Mouse (Mus musculus): Measurements from ENCODE around the gene Vmn2r30. TPM values are rescaled to one million over a fixed set of nuclear protein-coding genes. Genes with fewer than 3 reads are reported as not detected.

Vmn2r30 gene
- polyA plus RNA-seq (2012; rRNA removed) = not detected in 2 replicates

GRCm38 (mm10) chr7:7337509-7337908 is at the start of gene Vmn2r30:
Vmn2r30 (minus strand) TSS chr7:7337609.

GRCm38 (mm10) chr7:7374431-7374830 is 37.0 kb upstream of the Vmn2r30 start, which contains the start of gene Gm45783:
Gm45783 (minus strand) TSS chr7:7374573.

GRCm38 (mm10) chr7:7277966-7278567 is 59.3 kb downstream of the Vmn2r30 start, which contains the start of gene Gm45844:
Gm45844 (minus strand) TSS chr7:7278289.

Other genes with a start within 250 kb of the Vmn2r30 start
- gene Zfp954, start 216.1 kb downstream of the Vmn2r30 start, polyA plus RNA-seq (2012; rRNA removed) = 2.5 and 4.6 TPM in 2 replicates
- 0.05 TPM in 2 replicates for gene Zfp773, start 200.9 kb downstream of the Vmn2r30 start, polyA plus RNA-seq (2012; rRNA removed)
- 0.09 and 0.13 TPM in 2 replicates for gene Zfp418, start 166.3 kb downstream of the Vmn2r30 start, polyA plus RNA-seq (2012; rRNA removed)
- 0.55 and 0.56 TPM in 2 replicates for gene Zfp772, start 127.6 kb downstream of the Vmn2r30 start, polyA plus RNA-seq (2012; rRNA removed)
- not detected in 2 replicates for gene Vmn2r29, start 90.3 kb downstream of the Vmn2r30 start, polyA plus RNA-seq (2012; rRNA removed)
- 0.11 and 0.38 TPM in 2 replicates for gene Gm45844, start 59.3 kb downstream of the Vmn2r30 start, polyA plus RNA-seq (2012; rRNA removed)
- gene Clcn4, start 36.8 kb downstream of the Vmn2r30 start, polyA plus RNA-seq (2012; rRNA removed) = 6.9 and 8.4 TPM in 2 replicates
- not detected in 2 replicates for gene Gm45783, start 37.0 kb upstream of the Vmn2r30 start, polyA plus RNA-seq (2012; rRNA removed)
- not detected in 2 replicates for gene Vmn2r31, start 62.1 kb upstream of the Vmn2r30 start, polyA plus RNA-seq (2012; rRNA removed)
- not detected in 2 replicates for gene Vmn2r32, start 142.4 kb upstream of the Vmn2r30 start, polyA plus RNA-seq (2012; rRNA removed)
- not detected in 2 replicates for gene Vmn2r33, start 229.2 kb upstream of the Vmn2r30 start, polyA plus RNA-seq (2012; rRNA removed)

Measured in stomach, adult 2 months (tissue).